Mouse (Mus musculus) thymus, adult 2 months (tissue): ENCODE results near the gene Fmnl2.

Source experiments
- CTCF ChIP-seq: fragments of 200-500 bp; IDR thresholded peaks from 2 replicates; pipeline ENCODE4 v1.5.1; 2012; ENCODE audit warnings: mild to moderate bottlenecking, control low read depth, low read length, moderate library complexity, borderline replicate concordance; ENCODE audit not compliant: control insufficient read depth, poor library complexity, insufficient read depth; ENCODE audit errors: extremely low read depth
- POLR2A ChIP-seq: fragments of 200-500 bp; IDR thresholded peaks from 2 replicates; pipeline ENCODE4 v1.6.1; 2012; ENCODE audit warnings: mild to moderate bottlenecking, low read length, control low read depth, moderate library complexity; ENCODE audit not compliant: control insufficient read depth, poor library complexity, insufficient read depth; ENCODE audit errors: extremely low read depth

GRCm38 (mm10) chr2:52894983-52895621, 37.4 kb downstream of the Fmnl2 start:
- TF ChIP-seq CTCF (no peak), POLR2A (no peak)
